Mouse (Mus musculus): ENCODE data around the gene Naglu.

DNA sequence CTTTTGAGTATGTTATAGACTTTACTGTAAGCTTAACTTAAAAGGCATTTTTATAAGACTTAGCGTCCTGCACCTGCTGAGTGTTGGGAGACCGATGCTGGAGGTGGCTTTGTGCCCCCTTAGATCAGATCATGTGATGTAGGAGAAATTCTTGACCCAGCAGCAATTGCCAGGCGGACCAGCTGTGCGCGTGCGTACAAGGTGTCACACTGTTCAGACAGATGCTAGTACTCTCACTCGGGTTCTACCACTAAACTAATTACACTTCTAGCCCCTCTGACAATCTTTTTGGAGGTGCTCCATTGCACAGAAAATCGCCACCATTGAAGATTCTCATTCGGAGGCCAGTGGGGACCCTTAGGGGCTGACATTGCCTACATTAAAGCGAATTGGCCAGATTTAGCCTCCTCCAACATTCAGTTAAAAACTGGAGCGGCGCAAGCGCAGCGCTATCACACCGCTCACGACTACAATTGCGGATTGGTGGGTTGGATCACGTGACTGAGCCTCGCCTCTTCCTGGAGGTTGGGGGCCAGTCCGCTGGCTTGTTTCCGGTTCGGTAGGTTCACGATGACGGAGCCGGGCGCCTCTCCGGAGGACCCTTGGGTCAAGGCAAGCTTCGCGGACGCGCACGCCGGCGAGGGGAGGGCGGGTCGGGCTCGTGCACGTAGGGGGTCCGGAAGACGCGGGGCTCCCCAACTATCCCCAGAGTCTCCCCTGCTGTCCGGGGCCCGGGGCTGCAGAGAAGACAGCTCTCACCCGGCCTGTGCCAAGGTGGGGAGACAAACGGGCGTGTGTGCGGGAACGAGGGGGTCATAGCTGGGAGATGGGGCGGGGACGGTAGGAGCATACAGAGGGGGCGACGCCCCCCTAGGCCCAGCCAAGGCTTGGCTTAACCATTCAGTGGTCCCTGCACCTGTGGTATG, 17.2 kb downstream of the Naglu start, which contains the start of gene Mlx:
- no peak for TF ChIP-seq CTCF (IDR thresholded peaks at IDR 0.05; ENCODE audit: low read depth, low read length)
- 0 out of 2 replicates have a peak, but pooled peaks have one; percentile 27 for TF ChIP-seq EP300 (IDR thresholded peaks at IDR 0.05; ENCODE audit: insufficient read depth, low read depth, low read length)
- peak; percentile 52 for TF ChIP-seq POLR2A (IDR thresholded peaks at IDR 0.05; ENCODE audit: insufficient read depth, low read length)

Measured in ES-Bruce4 (cell line).